Mouse (Mus musculus): Measurements from ENCODE around the gene Tti1.

DNA sequence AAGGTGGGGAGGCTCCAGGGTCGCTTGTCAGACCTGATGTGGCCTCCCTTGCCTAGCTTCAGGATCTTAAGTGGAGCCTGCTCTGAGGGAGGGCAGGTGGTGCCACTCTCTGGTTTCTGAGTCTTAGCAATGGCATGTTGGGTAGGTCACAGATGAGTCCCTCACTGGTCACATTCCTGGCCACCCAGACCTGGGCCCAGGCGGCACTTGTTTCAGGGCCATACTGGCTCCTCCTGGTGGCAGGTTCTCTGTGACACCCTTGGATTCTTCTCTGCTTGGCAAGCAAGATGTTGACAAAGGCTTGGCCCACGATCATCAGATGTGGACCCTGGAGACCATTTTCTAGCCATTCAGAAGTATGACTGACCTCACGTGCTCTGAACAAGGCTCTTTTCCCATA, 95.6 kb downstream of the Tti1 start:
- TF ChIP-seq POLR2A (IDR thresholded peaks at IDR 0.05; ENCODE audit: insufficient read depth, low read depth, low read length): no peak
- peak; percentile 32 for TF ChIP-seq CTCF (IDR thresholded peaks at IDR 0.05)

Data from heart, adult 2 months (tissue).